Mouse (Mus musculus): Measurements from ENCODE around the gene Six5. TPM values are rescaled to one million over a fixed set of nuclear protein-coding genes. Genes with fewer than 3 reads are reported as not detected.

Gene Six5
- polyA plus RNA-seq, 1 experiment from 2014 or later: 7.2 TPM

DNA sequence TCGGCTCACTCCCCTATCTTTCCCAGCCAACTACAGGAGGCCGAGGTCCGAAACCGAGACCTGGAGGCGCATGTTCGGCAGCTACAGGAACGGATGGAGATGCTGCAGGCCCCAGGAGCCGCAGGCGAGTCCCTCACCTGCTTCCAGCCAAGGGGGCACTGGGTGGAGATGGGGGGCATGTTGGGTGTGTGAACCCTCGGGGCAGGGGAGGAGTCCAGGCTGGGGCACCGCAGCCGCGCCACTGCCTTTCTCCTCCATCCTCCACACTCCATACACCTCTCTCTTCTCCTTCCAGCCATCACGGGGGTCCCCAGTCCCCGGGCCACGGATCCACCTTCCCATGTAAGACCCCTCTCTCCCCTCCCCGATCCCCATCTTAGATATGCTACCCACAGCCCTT lies 2.5 kb upstream of the Six5 start:
- Histone ChIP-seq H3K36me3 (ENCODE audit: control insufficient read depth, insufficient read depth, low read length) (0 out of 2 replicates have a peak, but pooled peaks cover 2% of the 10 kb centered on the region), H3K9ac (ENCODE audit: low read length) (peak overlapping the region; percentile 62), H3K27me3 (ENCODE audit: control insufficient read depth, insufficient read depth, low read depth, low read length) (no peaks in the 10 kb centered on the region), H3K4me2 (ENCODE audit: low read depth, low read length) (peak overlapping the region; percentile 91), H3K4me1 (replicated peaks; ENCODE audit: control insufficient read depth, insufficient read depth, low read length) (peaks cover 27% of the 10 kb centered on the region), H3K27ac (ENCODE audit: low read length) (peak overlapping the region; percentile 99), H3K9me3 (ENCODE audit: control insufficient read depth, low read length) (no peaks in the 10 kb centered on the region), H3K4me3 (ENCODE audit: low read length) (no peak overlapping the region)
- 53% methylated on average over 17 of the region's 17 CpGs for WGBS
- no peak for ATAC-seq (ENCODE audit: low read depth)

- 0 out of 2 replicates have a peak, but pooled peaks cover 2% of the 10 kb centered on the region for H3K36me3 ChIP-seq (ENCODE audit: control insufficient read depth, insufficient read depth, low read length)
- peak overlapping the region; percentile 99 for H3K27ac ChIP-seq (ENCODE audit: low read length)
- 8% methylated on average over 38 of the region's 38 CpGs for WGBS
- H3K4me3 ChIP-seq (ENCODE audit: low read length): peak overlapping the region; percentile 67
- H3K9me3 ChIP-seq (ENCODE audit: control insufficient read depth, low read length): no peaks in the 10 kb centered on the region
- peaks cover 27% of the 10 kb centered on the region for H3K4me1 ChIP-seq (replicated peaks; ENCODE audit: control insufficient read depth, insufficient read depth, low read length)
- peak overlapping the region; percentile 91 for H3K4me2 ChIP-seq (ENCODE audit: low read depth, low read length)
- peak overlapping the region; percentile 62 for H3K9ac ChIP-seq (ENCODE audit: low read length)
- no peaks in the 10 kb centered on the region for H3K27me3 ChIP-seq (ENCODE audit: control insufficient read depth, insufficient read depth, low read depth, low read length)
- ATAC-seq (ENCODE audit: low read depth): peak; percentile 41
Measured at GRCm38 (mm10) chr7:19092381-19093173, 1.8 kb upstream of the Six5 start.

GRCm38 (mm10) chr7:19093174-19093521 lies 1.2 kb upstream of the Six5 start:
- Histone ChIP-seq H3K36me3 (ENCODE audit: control insufficient read depth, insufficient read depth, low read length) (0 out of 2 replicates have a peak, but pooled peaks cover 2% of the 10 kb centered on the region), H3K27ac (ENCODE audit: low read length) (peak overlapping the region; percentile 99), H3K4me1 (replicated peaks; ENCODE audit: control insufficient read depth, insufficient read depth, low read length) (peaks cover 27% of the 10 kb centered on the region), H3K4me2 (ENCODE audit: low read depth, low read length) (peak overlapping the region; percentile 91), H3K9me3 (ENCODE audit: control insufficient read depth, low read length) (no peaks in the 10 kb centered on the region), H3K4me3 (ENCODE audit: low read length) (peak overlapping the region; percentile 67), H3K9ac (ENCODE audit: low read length) (peak overlapping the region; percentile 62), H3K27me3 (ENCODE audit: control insufficient read depth, insufficient read depth, low read depth, low read length) (no peaks in the 10 kb centered on the region)
- WGBS: under 1% methylated on average over 10 of the region's 15 CpGs
- peak; percentile 62 for ATAC-seq (ENCODE audit: low read depth)

DNA sequence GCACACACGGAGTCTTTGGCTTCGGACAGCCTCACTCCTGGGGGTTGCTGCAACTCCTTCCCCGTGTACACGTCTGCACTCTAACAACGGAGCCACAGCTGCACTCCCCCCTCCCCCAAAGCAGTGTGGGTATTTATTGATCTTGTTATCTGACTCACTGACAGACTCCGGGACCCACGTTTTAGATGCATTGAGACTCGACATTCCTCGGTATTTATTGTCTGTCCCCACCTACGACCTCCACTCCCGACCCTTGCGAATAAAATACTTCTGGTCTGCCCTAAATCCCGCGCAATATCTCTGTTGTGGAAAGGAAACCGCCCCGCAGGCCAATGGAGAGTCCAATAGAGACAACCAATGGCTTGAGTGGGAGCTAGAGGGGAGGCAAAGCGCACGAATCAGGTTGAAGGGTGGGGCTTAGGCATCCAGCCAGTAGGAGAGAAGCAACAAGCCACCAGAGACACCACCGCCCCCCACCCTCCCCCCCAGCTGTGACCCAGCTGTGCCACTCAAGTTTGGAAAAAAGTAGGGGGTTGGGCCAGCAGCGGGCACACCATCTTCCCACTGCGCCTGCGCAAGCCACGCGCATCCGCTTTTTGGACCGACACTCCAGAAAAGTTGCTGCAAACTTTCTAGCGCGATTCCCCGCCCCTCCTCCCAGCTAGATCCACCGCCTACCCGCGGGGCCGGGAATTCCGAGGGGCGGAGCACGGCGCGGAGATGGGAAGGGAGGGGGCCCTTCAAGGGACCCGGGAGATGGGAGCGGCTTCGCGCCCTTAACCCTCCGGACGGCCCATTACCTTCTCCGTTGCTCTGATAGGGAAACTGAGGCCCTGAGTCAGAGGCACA lies 633 bp upstream of the Six5 start:
- WGBS: under 1% methylated on average over 45 of the region's 45 CpGs
- Histone ChIP-seq H3K9ac (ENCODE audit: low read length) (peak overlapping the region; percentile 91), H3K27me3 (ENCODE audit: control insufficient read depth, insufficient read depth, low read depth, low read length) (no peaks in the 10 kb centered on the region), H3K36me3 (ENCODE audit: control insufficient read depth, insufficient read depth, low read length) (0 out of 2 replicates have a peak, but pooled peaks cover 2% of the 10 kb centered on the region), H3K9me3 (ENCODE audit: control insufficient read depth, low read length) (no peaks in the 10 kb centered on the region), H3K4me3 (ENCODE audit: low read length) (peak overlapping the region; percentile 67), H3K4me2 (ENCODE audit: low read depth, low read length) (peak overlapping the region; percentile 91), H3K4me1 (replicated peaks; ENCODE audit: control insufficient read depth, insufficient read depth, low read length) (peaks cover 27% of the 10 kb centered on the region), H3K27ac (ENCODE audit: low read length) (peak overlapping the region; percentile 99)
- peak; percentile 87 for ATAC-seq (ENCODE audit: low read depth)

DNA sequence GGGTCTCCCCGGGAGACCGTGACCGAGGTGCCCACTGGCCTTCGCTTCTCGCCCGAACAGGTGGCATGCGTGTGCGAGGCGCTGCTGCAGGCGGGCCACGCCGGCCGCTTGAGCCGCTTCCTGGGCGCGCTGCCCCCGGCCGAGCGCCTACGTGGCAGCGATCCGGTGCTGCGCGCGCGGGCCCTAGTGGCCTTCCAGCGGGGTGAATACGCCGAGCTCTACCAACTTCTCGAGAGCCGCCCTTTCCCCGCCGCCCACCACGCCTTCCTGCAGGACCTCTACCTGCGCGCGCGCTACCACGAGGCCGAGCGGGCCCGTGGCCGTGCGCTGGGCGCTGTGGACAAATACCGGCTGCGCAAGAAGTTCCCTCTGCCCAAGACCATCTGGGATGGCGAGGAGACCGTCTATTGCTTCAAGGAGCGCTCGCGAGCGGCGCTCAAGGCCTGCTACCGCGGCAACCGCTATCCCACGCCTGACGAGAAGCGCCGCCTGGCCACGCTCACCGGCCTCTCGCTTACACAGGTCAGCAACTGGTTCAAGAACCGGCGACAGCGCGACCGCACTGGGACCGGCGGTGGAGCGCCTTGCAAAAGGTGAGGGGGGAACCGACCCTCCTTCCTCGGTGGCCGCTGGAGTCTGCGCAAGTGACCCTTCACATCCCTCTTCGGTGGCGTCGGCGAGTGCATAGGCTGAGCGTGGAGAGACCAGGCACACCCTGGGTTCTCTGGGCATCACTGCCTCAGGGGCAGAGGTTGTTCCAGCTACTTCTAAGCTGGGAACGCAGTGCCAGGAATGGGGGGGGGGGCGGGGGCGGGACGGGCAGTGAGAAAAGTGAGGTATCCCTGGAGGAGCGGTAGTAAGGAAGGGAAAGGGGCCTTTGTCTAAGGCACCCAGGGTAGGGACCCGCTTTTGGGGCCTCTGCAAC lies 694 bp downstream of the Six5 start:
- Histone ChIP-seq H3K27ac (ENCODE audit: low read length) (peak overlapping the region; percentile 99), H3K9ac (ENCODE audit: low read length) (peak overlapping the region; percentile 91), H3K4me1 (replicated peaks; ENCODE audit: control insufficient read depth, insufficient read depth, low read length) (peaks cover 27% of the 10 kb centered on the region), H3K9me3 (ENCODE audit: control insufficient read depth, low read length) (no peaks in the 10 kb centered on the region), H3K4me3 (ENCODE audit: low read length) (peak overlapping the region; percentile 67), H3K27me3 (ENCODE audit: control insufficient read depth, insufficient read depth, low read depth, low read length) (no peaks in the 10 kb centered on the region), H3K36me3 (ENCODE audit: control insufficient read depth, insufficient read depth, low read length) (0 out of 2 replicates have a peak, but pooled peaks cover 2% of the 10 kb centered on the region), H3K4me2 (ENCODE audit: low read depth, low read length) (peak overlapping the region; percentile 91)
- no peak for ATAC-seq (ENCODE audit: low read depth)
- under 1% methylated on average over 84 of the region's 87 CpGs for WGBS

DNA sequence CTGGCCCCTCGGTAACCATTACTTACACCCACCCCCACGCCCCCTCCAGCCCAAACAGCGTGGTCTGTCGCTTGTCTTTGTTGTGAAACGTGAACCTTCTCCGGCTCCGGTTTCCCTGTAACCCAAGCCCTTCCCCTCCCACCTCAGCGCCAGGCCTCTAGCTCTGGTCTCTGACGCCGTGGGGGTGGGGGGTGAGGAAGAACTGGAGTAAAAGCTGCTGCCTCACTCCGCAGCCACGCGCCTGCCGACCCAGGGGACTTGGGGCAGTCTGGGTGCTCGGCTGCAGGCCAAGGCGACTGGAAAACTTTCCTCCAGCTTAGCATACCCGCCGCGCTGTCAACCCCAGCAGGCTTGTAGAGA lies 1.3 kb downstream of the Six5 start:
- H3K4me2 ChIP-seq (ENCODE audit: low read depth, low read length): peak overlapping the region; percentile 91
- peak overlapping the region; percentile 91 for H3K9ac ChIP-seq (ENCODE audit: low read length)

DNA sequence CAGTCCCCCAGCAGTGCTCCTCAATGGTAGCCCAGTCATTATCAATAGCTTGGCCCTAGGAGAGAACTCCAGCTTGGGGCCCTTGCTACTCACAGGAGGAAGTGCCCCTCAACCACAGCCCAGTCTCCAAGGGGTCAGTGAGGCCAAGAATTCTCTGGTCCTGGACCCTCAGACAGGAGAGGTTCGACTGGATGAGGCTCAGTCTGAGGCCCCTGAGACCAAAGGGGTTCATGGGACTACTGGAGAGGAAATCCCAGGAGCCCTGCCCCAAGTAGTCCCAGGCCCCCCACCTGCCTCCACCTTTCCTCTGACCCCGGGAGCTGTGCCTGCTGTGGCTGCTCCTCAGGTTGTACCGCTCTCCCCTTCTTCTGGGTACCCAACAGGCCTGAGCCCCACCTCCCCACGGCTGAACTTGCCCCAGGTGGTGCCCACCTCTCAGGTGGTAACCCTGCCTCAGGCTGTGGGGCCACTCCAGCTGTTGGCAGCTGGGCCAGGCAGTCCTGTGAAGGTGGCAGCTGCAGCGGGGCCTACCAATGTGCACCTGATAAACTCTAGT lies 2.1 kb downstream of the Six5 start:
- Histone ChIP-seq H3K9me3 (ENCODE audit: control insufficient read depth, low read length) (no peaks in the 10 kb centered on the region), H3K36me3 (ENCODE audit: control insufficient read depth, insufficient read depth, low read length) (0 out of 2 replicates have a peak, but pooled peaks cover 2% of the 10 kb centered on the region), H3K9ac (ENCODE audit: low read length) (peak overlapping the region; percentile 91), H3K27me3 (ENCODE audit: control insufficient read depth, insufficient read depth, low read depth, low read length) (no peaks in the 10 kb centered on the region), H3K4me1 (replicated peaks; ENCODE audit: control insufficient read depth, insufficient read depth, low read length) (peaks cover 27% of the 10 kb centered on the region), H3K4me3 (ENCODE audit: low read length) (peak overlapping the region; percentile 67), H3K4me2 (ENCODE audit: low read depth, low read length) (peak overlapping the region; percentile 91), H3K27ac (ENCODE audit: low read length) (no peak overlapping the region)
- no peak for ATAC-seq (ENCODE audit: low read depth)
- 49% methylated on average over 5 of the region's 5 CpGs for WGBS

More for the DNA sequence above, 1.3 kb downstream of the Six5 start:
- Histone ChIP-seq H3K4me3 (ENCODE audit: low read length) (peak overlapping the region; percentile 67), H3K36me3 (ENCODE audit: control insufficient read depth, insufficient read depth, low read length) (0 out of 2 replicates have a peak, but pooled peaks cover 2% of the 10 kb centered on the region), H3K27me3 (ENCODE audit: control insufficient read depth, insufficient read depth, low read depth, low read length) (no peaks in the 10 kb centered on the region), H3K27ac (ENCODE audit: low read length) (peak overlapping the region; percentile 99), H3K4me1 (replicated peaks; ENCODE audit: control insufficient read depth, insufficient read depth, low read length) (peaks cover 27% of the 10 kb centered on the region), H3K9me3 (ENCODE audit: control insufficient read depth, low read length) (no peaks in the 10 kb centered on the region)
- peak; percentile 23 for ATAC-seq (ENCODE audit: low read depth)
- WGBS: under 1% methylated on average over 19 of the region's 19 CpGs

- Histone ChIP-seq H3K4me2 (ENCODE audit: low read depth, low read length) (no peak overlapping the region), H3K4me1 (replicated peaks; ENCODE audit: control insufficient read depth, insufficient read depth, low read length) (peaks cover 24% of the 10 kb centered on the region), H3K4me3 (ENCODE audit: low read length) (no peak overlapping the region)
Measured at GRCm38 (mm10) chr7:19097217-19097616, 2.8 kb downstream of the Six5 start.

More at GRCm38 (mm10) chr7:19097217-19097616, 2.8 kb downstream of the Six5 start:
- WGBS: 55% methylated on average over 2 of the region's 2 CpGs
- H3K9ac ChIP-seq (ENCODE audit: low read length): no peak overlapping the region
- no peak overlapping the region for H3K27ac ChIP-seq (ENCODE audit: low read length)
- ATAC-seq (ENCODE audit: low read depth): no peak
- H3K9me3 ChIP-seq (ENCODE audit: control insufficient read depth, low read length): no peaks in the 10 kb centered on the region
- H3K36me3 ChIP-seq (ENCODE audit: control insufficient read depth, insufficient read depth, low read length): no peaks in the 10 kb centered on the region
- no peaks in the 10 kb centered on the region for H3K27me3 ChIP-seq (ENCODE audit: control insufficient read depth, insufficient read depth, low read depth, low read length)
